Mouse (Mus musculus) MEL (cell line): ENCODE measurements at regions not wholly inside any gene's neighbourhood (a gene's known extent, or its start where the extent isn't known, plus 50 kb on each side); places are given as distances from the start of the nearest gene placed in this dataset.

Experiments
- CTCF ChIP-seq, 3 experiments: IDR thresholded peaks in 2 of 3; conservative IDR thresholded peaks in 1 of 3; 2 replicates each; pipeline ENCODE4 v1.5.1; 2011 to 2012; ENCODE audit warnings: low read length in 3 of 3, low read depth in 2 of 3, mild to moderate bottlenecking in 2 of 3, improper control_type of control experiment in 1 of 3, inconsistent platforms in 1 of 3, mixed read lengths in 1 of 3, moderate library complexity in 1 of 3; ENCODE audit not compliant: control insufficient read depth in 1 of 3, insufficient read depth in 1 of 3, poor library complexity in 1 of 3, severe bottlenecking in 1 of 3
- NRF1 ChIP-seq: IDR thresholded peaks from 2 replicates; pipeline ENCODE4 v1.6.1; 2014; ENCODE audit warnings: low read depth, mild to moderate bottlenecking, inconsistent platforms, low read length, improper control_type of control experiment, moderate library complexity; ENCODE audit not compliant: poor library complexity, insufficient read depth, severe bottlenecking
- TAL1 ChIP-seq: IDR thresholded peaks from 2 replicates; pipeline ENCODE4 v1.6.1; 2012; ENCODE audit warnings: mild to moderate bottlenecking, inconsistent platforms, low read length, moderate library complexity, mixed read lengths

DNA sequence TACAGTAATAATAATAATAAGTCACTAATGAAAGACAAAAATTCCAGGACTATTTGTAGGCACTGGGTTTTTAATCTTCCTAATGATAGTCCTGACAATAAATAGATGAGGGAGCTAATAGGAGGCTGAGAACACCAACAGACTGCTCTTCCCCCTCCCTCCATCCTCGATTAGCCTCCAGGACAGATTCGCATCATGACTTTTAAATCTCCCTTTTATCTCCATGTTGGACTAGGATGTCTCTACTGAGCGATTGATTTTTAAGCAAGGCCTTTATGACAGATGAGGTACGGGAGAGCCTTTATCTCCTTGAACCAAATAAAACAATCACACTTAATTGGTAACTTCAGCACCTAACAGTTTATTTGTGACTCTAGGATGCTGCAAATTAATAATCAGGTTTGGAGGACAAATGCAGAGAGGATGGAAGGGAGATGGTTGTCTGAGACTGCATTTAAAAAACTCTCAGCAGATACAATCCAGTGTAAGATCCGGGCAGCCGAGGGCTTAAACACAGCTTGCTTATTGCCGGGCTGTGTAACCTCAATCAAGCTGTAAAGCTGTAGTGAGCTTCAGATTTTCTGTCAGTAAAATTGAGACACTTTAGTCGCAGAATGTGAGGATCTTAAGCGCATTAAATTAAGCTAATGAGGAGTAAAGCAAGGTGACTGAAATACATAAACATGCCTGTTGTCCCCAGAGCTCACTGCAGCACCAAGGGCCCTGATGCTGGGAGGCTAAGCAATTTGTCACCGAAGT is 82.3 kb downstream of the Cmpk2 start:
- no peak for TF ChIP-seq CTCF (IDR thresholded peaks at IDR 0.05 in 2 of 3, conservative IDR thresholded peaks at IDR 0.05 in 1 of 3; ENCODE audit: control insufficient read depth in 1 of 3, insufficient read depth in 1 of 3, low read depth in 2 of 3, low read length in 3 of 3, poor library complexity in 1 of 3, severe bottlenecking in 1 of 3)
- TF ChIP-seq NRF1 = no peak
- TF ChIP-seq TAL1 = no peak
